Mouse (Mus musculus): ENCODE results near the gene Ints3.

- TF ChIP-seq CTCF (IDR thresholded peaks at IDR 0.05; ENCODE audit: low read depth, low read length) (no peak), POLR2A (IDR thresholded peaks at IDR 0.05; ENCODE audit: insufficient read depth, low read length) (no peak), EP300 (IDR thresholded peaks at IDR 0.05; ENCODE audit: insufficient read depth, low read depth, low read length) (no peak)
Observed at GRCm38 (mm10) chr3:90425499-90425898, 7.9 kb downstream of the Ints3 start.

Data from ES-Bruce4 (cell line).